Comparison of ENCODE assay signal across 10 mouse cellular contexts in genomic region chr1:89344546-89344945, GRCm38 (mm10).
DNase-seq lines count a peak whose midpoint lies in the region; ATAC-seq lines count a peak whose summit lies in the region.
"Had no signal": no experiment of that assay in that cellular context is flagged by ENCODE, and none has a peak within 500 bp of the region (broad histone marks: within the 10 kb centered on the region; RNA-seq: fewer than 3 reads in every experiment).

No protein-coding gene starts in this region.

- no peak overlapping the region for H3K4me2 ChIP-seq in liver, embryonic 12.5 days
- H3K4me2 ChIP-seq: embryonic facial prominence, embryonic 15.5 days had no signal

- H3K9ac ChIP-seq in liver, embryonic 12.5 days: no peak overlapping the region
- H3K9ac ChIP-seq: embryonic facial prominence, embryonic 15.5 days had no signal

- H3K27me3 ChIP-seq in liver, embryonic 12.5 days (replicated peaks): no peaks in the 10 kb centered on the region
- H3K27me3 ChIP-seq: embryonic facial prominence, embryonic 15.5 days had no signal

- H3K36me3 ChIP-seq in liver, embryonic 12.5 days: no peaks in the 10 kb centered on the region
- H3K36me3 ChIP-seq: embryonic facial prominence, embryonic 15.5 days had no signal

- 27% methylated on average over 6 of the region's 6 CpGs for WGBS in liver, embryonic 12.5 days (ENCODE audit: insufficient replicate concordance)

- H3K4me3 ChIP-seq in liver, embryonic 12.5 days: no peak overlapping the region
- H3K4me3 ChIP-seq: embryonic facial prominence, embryonic 15.5 days had no signal

- H3K4me1 ChIP-seq in liver, embryonic 12.5 days: no peaks in the 10 kb centered on the region
- H3K4me1 ChIP-seq: embryonic facial prominence, embryonic 15.5 days had no signal

- H3K27ac ChIP-seq in liver, embryonic 12.5 days: no peak overlapping the region
- H3K27ac ChIP-seq: embryonic facial prominence, embryonic 15.5 days; macrophage had no signal

- no peak for ATAC-seq in liver, embryonic 12.5 days

- DNase-seq in liver: peak; percentile 38
- DNase-seq in adipocyte (ENCODE audit: low spot score): peak; percentile 3
- peak; percentile 46 for DNase-seq in cerebellum, adult 9-10 months
- DNase-seq in heart, postnatal 4 days: peak; percentile 63
- peak; percentile 59 for DNase-seq in lung, postnatal 36 days
- DNase-seq in T-cell, adult 2 months (ENCODE audit: low spot score): no peak
- no peak for DNase-seq in frontal cortex, postnatal 25 days (ENCODE audit: low spot score in 2 of 2)

- H3K9me3 ChIP-seq in liver, embryonic 12.5 days (replicated peaks): no peaks in the 10 kb centered on the region
- H3K9me3 ChIP-seq: embryonic facial prominence, embryonic 15.5 days had no signal

Comparison
In these comparisons a context has a peak if more than half of its experiments do, and no peak if none do; other contexts are left out.
1. DNase-seq: peak in liver (single experiment), adipocyte (single experiment), cerebellum, adult 9-10 months (single experiment), heart, postnatal 4 days (single experiment) and lung, postnatal 36 days (single experiment); none in T-cell, adult 2 months (single experiment) and frontal cortex, postnatal 25 days (0 of 2).